Mouse (Mus musculus) midbrain, postnatal 0 days (tissue): Measurements from ENCODE around the gene Fcgrt. TPM values are rescaled to one million over a fixed set of nuclear protein-coding genes. Genes with fewer than 3 reads are reported as not detected.
"Not testable (repeated sequence)": the region's sequence is repeated elsewhere in the genome, so short reads cannot be mapped to it uniquely, and the experiment has no call there.

Source experiments
- ATAC-seq: fragments of 200-750 bp; cut with Nextera tagmentation; 2 replicates; pipeline ENCODE4 v1.8.0; 2017; ENCODE audit warnings: moderate number of reproducible peaks, mild to moderate bottlenecking, moderate TSS enrichment, moderate library complexity; ENCODE audit not compliant: low FRiP score
- DNase-seq: peaks from one replicate; pipeline ENCODE4 v3.0.0-alpha.2; 2015; ENCODE audit warnings: low spot score
- H3K27ac ChIP-seq: fragments of 300-500 bp; sonication (generic); 2 replicates; pipeline ENCODE4 v1.5.1; 2014; ENCODE audit warnings: low read depth, mild to moderate bottlenecking, low read length, mixed read lengths
- H3K27me3 ChIP-seq: fragments of 300-500 bp; sonication (generic); 2 replicates; pipeline ENCODE4 v1.6.1; 2014; ENCODE audit warnings: low read length, control low read depth, mixed read lengths; ENCODE audit not compliant: insufficient read depth
- H3K36me3 ChIP-seq: fragments of 300-500 bp; sonication (generic); 2 replicates; pipeline ENCODE4 v1.6.1; 2014; ENCODE audit warnings: low read length, control low read depth, mixed read lengths; ENCODE audit not compliant: insufficient read depth
- H3K4me1 ChIP-seq: fragments of 300-500 bp; sonication (generic); 2 replicates; pipeline ENCODE4 v1.6.1; 2014; ENCODE audit warnings: mild to moderate bottlenecking, control low read depth, antibody characterized with exemption, low read length, mixed read lengths; ENCODE audit not compliant: insufficient read depth
- H3K4me2 ChIP-seq: fragments of 300-500 bp; sonication (generic); 2 replicates; pipeline ENCODE4 v1.6.1; 2014; ENCODE audit warnings: low read depth, mild to moderate bottlenecking, low read length, mixed read lengths; ENCODE audit not compliant: poor library complexity, severe bottlenecking
- H3K4me3 ChIP-seq: fragments of 300-500 bp; sonication (generic); 2 replicates; pipeline ENCODE4 v1.5.1; 2014; ENCODE audit warnings: low read depth, mild to moderate bottlenecking, low read length, moderate library complexity
- H3K9ac ChIP-seq: fragments of 300-500 bp; sonication (generic); replicated peaks from 2 replicates; pipeline ENCODE4 v1.6.1; 2014; ENCODE audit warnings: mild to moderate bottlenecking, low read length, moderate library complexity, mixed read lengths; ENCODE audit not compliant: poor library complexity, severe bottlenecking
- H3K9me3 ChIP-seq: fragments of 300-500 bp; sonication (generic); 2 replicates; pipeline ENCODE4 v1.6.1; 2016; ENCODE audit warnings: low read length, control low read depth
- CTCF ChIP-seq: IDR thresholded peaks from 2 replicates; pipeline ENCODE4 v1.5.1; 2016; ENCODE audit warnings: antibody characterized with exemption, mild to moderate bottlenecking
- WGBS: fragments of 180-500 bp; shearing (Covaris S2); extraction: QIAGEN DNeasy Blood & Tissue Kit; methylation state at CpG from one replicate; pipeline ENCODE4 v1.1.7; 2014; 5-methylcytosine and 5-hydroxymethylcytosine counted together
- polyA plus RNA-seq: library from polyadenylated mRNA; unstranded; fragments of >200 nt; fragmentation: Nextera tagmentation; extraction: Ambion mirVana; gene quantifications from 2 replicates; pipeline ENCODE4 v1.2.1, GENCODE M21; 2015
- total RNA-seq: library from RNA; depleted of rRNA; stranded (reverse); fragments of >200 nt; gene quantifications from 2 replicates; pipeline ENCODE4 v1.2.3, GENCODE M21; 2014; rRNA removed

Fcgrt gene
- total RNA-seq (27.2 and 30.5 TPM in 2 replicates), polyA plus RNA-seq (36.4 and 44.5 TPM in 2 replicates)

GRCm38 (mm10) chr7:45103652-45104180 lies at the start of gene Fcgrt:
Gene Fcgrt, minus strand, starts transcription at chr7:45103851.
- H3K4me2 ChIP-seq: peak within 1 kb of the TSS; percentile 22; the same call in 1 of the 2 replicates
- no peaks in the 10 kb centered on the region for H3K4me1 ChIP-seq
- ATAC-seq (0 out of 2 replicates have a peak, but pooled peaks have one; percentile 34), DNase-seq (peak; percentile 76)
- no peak for TF ChIP-seq CTCF
- H3K9me3 ChIP-seq: no peaks in the 10 kb centered on the region
- no peaks in the 10 kb centered on the region for H3K36me3 ChIP-seq
- H3K27me3 ChIP-seq: no peaks in the 10 kb centered on the region
- H3K27ac ChIP-seq: 0 out of 2 replicates have a peak within 1 kb of the TSS, but pooled peaks have one; percentile 38
- WGBS: 82% methylated on average over 7 of the region's 7 CpGs
- H3K4me3 ChIP-seq: no peak within 1 kb of the TSS; the same call in 1 of the 2 replicates
- H3K9ac ChIP-seq: no peak within 1 kb of the TSS

GRCm38 (mm10) chr7:45153052-45153451 lies 49.4 kb upstream of the Fcgrt start:
- WGBS: 84% methylated on average over 2 of the region's 2 CpGs
- ATAC-seq, H3K4me3 ChIP-seq, H3K4me1 ChIP-seq, H3K36me3 ChIP-seq, H3K4me2 ChIP-seq, H3K9me3 ChIP-seq, H3K27me3 ChIP-seq, H3K9ac ChIP-seq, DNase-seq, H3K27ac ChIP-seq: not testable (repeated sequence)

GRCm38 (mm10) chr7:45151303-45151702 lies 47.7 kb upstream of the Fcgrt start:
- H3K9me3 ChIP-seq: no peaks in the 10 kb centered on the region
- H3K27ac ChIP-seq: no peak overlapping the region
- H3K4me2 ChIP-seq: no peak overlapping the region
- H3K27me3 ChIP-seq: no peaks in the 10 kb centered on the region
- WGBS: 68% methylated on average over 11 of the region's 11 CpGs
- H3K4me1 ChIP-seq: no peaks in the 10 kb centered on the region
- no peak overlapping the region for H3K9ac ChIP-seq
- H3K4me3 ChIP-seq: no peak overlapping the region
- ATAC-seq (no peak), DNase-seq (no peak)
- no peak for TF ChIP-seq CTCF
- H3K36me3 ChIP-seq: 0 out of 2 replicates have a peak, but pooled peaks cover 2% of the 10 kb centered on the region

GRCm38 (mm10) chr7:45150321-45150720 lies 46.7 kb upstream of the Fcgrt start:
- ATAC-seq (no peak), DNase-seq (no peak)
- WGBS: 62% methylated on average over 4 of the region's 4 CpGs
- H3K4me2 ChIP-seq: no peak overlapping the region
- no peak overlapping the region for H3K27ac ChIP-seq
- no peak overlapping the region for H3K4me3 ChIP-seq
- TF ChIP-seq CTCF: no peak
- H3K36me3 ChIP-seq: peaks cover 5% of the 10 kb centered on the region; the same call in 1 of the 2 replicates
- no peak overlapping the region for H3K9ac ChIP-seq
- no peaks in the 10 kb centered on the region for H3K4me1 ChIP-seq
- no peaks in the 10 kb centered on the region for H3K9me3 ChIP-seq
- no peaks in the 10 kb centered on the region for H3K27me3 ChIP-seq

- Histone ChIP-seq H3K4me1 (no peaks in the 10 kb centered on the region), H3K4me3 (no peak overlapping the region), H3K9ac (0 out of 2 replicates have a peak overlapping the region, but pooled peaks have one; percentile 3), H3K36me3 (peaks cover 5% of the 10 kb centered on the region; the same call in 1 of the 2 replicates), H3K27me3 (no peaks in the 10 kb centered on the region), H3K9me3 (no peaks in the 10 kb centered on the region), H3K27ac (no peak overlapping the region), H3K4me2 (no peak overlapping the region)
- no peak for TF ChIP-seq CTCF
- 29% methylated on average over 6 of the region's 6 CpGs for WGBS
- ATAC-seq (no peak), DNase-seq (no peak)
Measured at GRCm38 (mm10) chr7:45149545-45149944, 45.9 kb upstream of the Fcgrt start.

GRCm38 (mm10) chr7:45148534-45149098 lies 45.0 kb upstream of the Fcgrt start:
- Histone ChIP-seq H3K4me2 (no peak overlapping the region), H3K36me3 (peaks cover 5% of the 10 kb centered on the region; the same call in 1 of the 2 replicates), H3K27me3 (no peaks in the 10 kb centered on the region), H3K4me3 (no peak overlapping the region), H3K4me1 (no peaks in the 10 kb centered on the region), H3K9ac (no peak overlapping the region), H3K27ac (no peak overlapping the region), H3K9me3 (no peaks in the 10 kb centered on the region)
- no peak for ATAC-seq
- WGBS: 64% methylated on average over 4 of the region's 4 CpGs
- no peak for DNase-seq
- no peak for TF ChIP-seq CTCF
